Mouse (Mus musculus) urinary bladder, postnatal 4 days (tissue): ENCODE data around the gene Oit3.
"Not testable (repeated sequence)": the region's sequence is repeated elsewhere in the genome, so short reads cannot be mapped to it uniquely, and the experiment has no call there.

Experiments used
- DNase-seq, 2 experiments: peaks; one replicate each; pipeline ENCODE4 v3.0.0; 2021 to 2022; ENCODE audit warnings: low spot score in 2 of 2

Oit3 gene

GRCm38 (mm10) chr10:59429448-59430135 lies 12.0 kb downstream of the Oit3 start:
- no peak for DNase-seq

GRCm38 (mm10) chr10:59426371-59426770 lies 15.2 kb downstream of the Oit3 start:
- no peak for DNase-seq

- no peak for DNase-seq
Measured at GRCm38 (mm10) chr10:59425369-59425768, 16.2 kb downstream of the Oit3 start.

GRCm38 (mm10) chr10:59424453-59424852 lies 17.1 kb downstream of the Oit3 start:
- no peak for DNase-seq

- no peak for DNase-seq
Measured at GRCm38 (mm10) chr10:59419516-59419915, 22.1 kb downstream of the Oit3 start.

- DNase-seq: no peak
Measured at GRCm38 (mm10) chr10:59416623-59417022, 25.0 kb downstream of the Oit3 start.

- no peak for DNase-seq
Measured at GRCm38 (mm10) chr10:59413711-59414110, 27.9 kb downstream of the Oit3 start.

- DNase-seq: no peak
Measured at GRCm38 (mm10) chr10:59410264-59410663, 31.3 kb downstream of the Oit3 start.

GRCm38 (mm10) chr10:59408499-59408898 lies 33.1 kb downstream of the Oit3 start:
- no peak for DNase-seq

- no peak for DNase-seq
Measured at GRCm38 (mm10) chr10:59403793-59404149, 37.8 kb downstream of the Oit3 start.

- no peak for DNase-seq
Measured at GRCm38 (mm10) chr10:59402899-59403792, 38.4 kb downstream of the Oit3 start, which contains the start of gene Pla2g12b. Gene Pla2g12b (plus strand): TSS chr10:59403660.

- DNase-seq: not testable (repeated sequence)
Measured at GRCm38 (mm10) chr10:59395461-59395860, 46.1 kb downstream of the Oit3 start, which contains the start of gene Gm10273. Gene Gm10273 (plus strand): TSS chr10:59395632.

- DNase-seq: no peak
Measured at GRCm38 (mm10) chr10:59391907-59392306, 49.7 kb downstream of the Oit3 start.

- no peak for DNase-seq
Measured at GRCm38 (mm10) chr10:59389652-59390051, 51.9 kb downstream of the Oit3 start.

GRCm38 (mm10) chr10:59386951-59387350 lies 54.6 kb downstream of the Oit3 start:
- no peak for DNase-seq

- DNase-seq: not testable (repeated sequence)
Measured at GRCm38 (mm10) chr10:59381563-59381962, 60.0 kb downstream of the Oit3 start.

- DNase-seq: no peak
Measured at GRCm38 (mm10) chr10:59380411-59380821, 61.2 kb downstream of the Oit3 start.

GRCm38 (mm10) chr10:59379927-59380326 lies 61.7 kb downstream of the Oit3 start:
- DNase-seq: no peak

- no peak for DNase-seq
Measured at GRCm38 (mm10) chr10:59378728-59379127, 62.9 kb downstream of the Oit3 start.

- no peak for DNase-seq
Measured at GRCm38 (mm10) chr10:59377906-59378305, 63.7 kb downstream of the Oit3 start.
